Comparison of ENCODE assay signal across 24 mouse cellular contexts in the genomic region with DNA sequence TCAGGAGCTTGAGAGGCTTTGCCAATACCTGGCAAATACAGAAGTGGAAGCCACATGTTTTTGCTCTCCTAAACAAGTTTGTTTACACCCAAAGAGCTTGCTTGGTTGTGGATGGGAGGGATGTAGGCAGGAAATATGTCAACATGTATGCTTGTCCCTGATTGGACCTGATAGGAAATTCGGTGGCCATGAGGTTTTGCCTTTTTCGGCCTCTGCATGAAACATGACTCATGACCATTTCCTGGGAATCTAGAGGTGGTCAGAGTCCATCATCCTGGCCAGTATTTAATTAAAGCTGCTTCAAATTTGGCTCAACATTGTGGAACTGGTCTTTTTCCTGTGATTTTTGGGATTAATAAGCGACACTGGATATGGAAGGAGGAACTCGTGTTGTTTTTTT. TPM values are rescaled to one million over a fixed set of nuclear protein-coding genes. Genes with fewer than 3 reads are reported as not detected.
A peak's percentile ranks its signal among the peaks of the same experiment; 100 is the strongest.
DNase-seq lines count a peak whose midpoint lies in the region; ATAC-seq and TF ChIP-seq lines count a peak whose summit lies in the region.
"Had no signal": no experiment of that assay in that cellular context is flagged by ENCODE, and none has a peak within 500 bp of the region (broad histone marks: within the 10 kb centered on the region; RNA-seq: fewer than 3 reads in every experiment).

No protein-coding gene starts in this region.

- no peaks in the 10 kb centered on the region for H3K9me3 ChIP-seq in kidney, embryonic 16.5 days (ENCODE audit: low read length)
- H3K9me3 ChIP-seq in megakaryocyte, embryonic 14.5 days = no peaks in the 10 kb centered on the region
- H3K9me3 ChIP-seq: embryonic facial prominence, embryonic 10.5 days; embryonic facial prominence, embryonic 12.5 days; forebrain, embryonic 13.5 days; forebrain, embryonic 15.5 days had no signal

- H3K27ac ChIP-seq in kidney, embryonic 16.5 days (ENCODE audit: low read length) = no peak overlapping the region
- H3K27ac ChIP-seq: embryonic facial prominence, embryonic 10.5 days; embryonic facial prominence, embryonic 12.5 days; forebrain, embryonic 13.5 days; forebrain, embryonic 15.5 days had no signal

- no peak overlapping the region for H3ac ChIP-seq in myocyte (ENCODE audit: control insufficient read depth, insufficient read length)

- no peaks in the 10 kb centered on the region for H3K79me2 ChIP-seq in myocyte (ENCODE audit: control insufficient read depth, insufficient read depth)

- no peaks in the 10 kb centered on the region for H3K4me1 ChIP-seq in kidney, embryonic 16.5 days (ENCODE audit: insufficient read depth, low read length)
- H3K4me1 ChIP-seq in megakaryocyte, embryonic 14.5 days = peaks cover 11% of the 10 kb centered on the region
- H3K4me1 ChIP-seq: embryonic facial prominence, embryonic 10.5 days; embryonic facial prominence, embryonic 12.5 days; forebrain, embryonic 13.5 days; forebrain, embryonic 15.5 days had no signal

- TF ChIP-seq POLR2A in myocyte (IDR thresholded peaks at IDR 0.05; ENCODE audit: insufficient read length, low read depth) = no peak

- no peak overlapping the region for H3K4me2 ChIP-seq in kidney, embryonic 16.5 days (replicated peaks; ENCODE audit: low read depth, low read length)
- H3K4me2 ChIP-seq in myocyte (ENCODE audit: low read depth) = peak overlapping the region; percentile 47
- H3K4me2 ChIP-seq: embryonic facial prominence, embryonic 12.5 days; forebrain, embryonic 13.5 days; forebrain, embryonic 15.5 days had no signal

- H3K36me3 ChIP-seq in kidney, embryonic 16.5 days (ENCODE audit: insufficient read depth, low read length) = no peaks in the 10 kb centered on the region
- H3K36me3 ChIP-seq in megakaryocyte, embryonic 14.5 days (replicated peaks; ENCODE audit: low read length) = no peaks in the 10 kb centered on the region
- no peaks in the 10 kb centered on the region for H3K36me3 ChIP-seq in myocyte (ENCODE audit: control insufficient read depth, insufficient read depth)
- H3K36me3 ChIP-seq: embryonic facial prominence, embryonic 10.5 days; embryonic facial prominence, embryonic 12.5 days; forebrain, embryonic 15.5 days had no signal

- no peak overlapping the region for H3K9ac ChIP-seq in kidney, embryonic 16.5 days (replicated peaks; ENCODE audit: low read length)
- H3K9ac ChIP-seq: embryonic facial prominence, embryonic 12.5 days; forebrain, embryonic 13.5 days; forebrain, embryonic 15.5 days; forebrain, postnatal 0 days had no signal

- H3K4me3 ChIP-seq in kidney, embryonic 16.5 days (ENCODE audit: low read length) = no peak overlapping the region
- peak overlapping the region; percentile 28 for H3K4me3 ChIP-seq in megakaryocyte, embryonic 14.5 days (replicated peaks)
- no peak overlapping the region for H3K4me3 ChIP-seq in myocyte
- H3K4me3 ChIP-seq: embryonic facial prominence, embryonic 10.5 days; embryonic facial prominence, embryonic 12.5 days; forebrain, embryonic 13.5 days; forebrain, embryonic 15.5 days had no signal

- no peak for ATAC-seq in kidney, embryonic 16.5 days (ENCODE audit: low FRiP score, low TSS enrichment)
- no peak for ATAC-seq in megakaryocyte, adult 5-6 weeks (ENCODE audit: poor library complexity, severe bottlenecking)
- ATAC-seq: activated CD4-positive, CD25-positive, alpha-beta regulatory T cell, adult 4 months; forebrain, embryonic 13.5 days; forebrain, embryonic 15.5 days; forebrain, postnatal 0 days; Patski had no signal

- no peaks in the 10 kb centered on the region for H3K27me3 ChIP-seq in kidney, embryonic 16.5 days (ENCODE audit: insufficient read depth, low read length)
- peaks cover 28% of the 10 kb centered on the region for H3K27me3 ChIP-seq in megakaryocyte, embryonic 14.5 days (replicated peaks)
- H3K27me3 ChIP-seq in myocyte (ENCODE audit: control insufficient read depth, insufficient read depth, insufficient read length) = no peaks in the 10 kb centered on the region
- H3K27me3 ChIP-seq: embryonic facial prominence, embryonic 12.5 days; forebrain, embryonic 13.5 days; forebrain, embryonic 15.5 days; Patski had no signal

- WGBS in kidney, embryonic 16.5 days = 76% methylated on average over 4 of the region's 4 CpGs

- peak; percentile 19 for DNase-seq in kidney, adult 9 months
- DNase-seq in 416B (ENCODE audit: low read depth) = peak; percentile 88
- DNase-seq in cerebellum, postnatal 36 days = no peak
- no peak for DNase-seq in c-Kit-positive CD71-positive TER-119-positive erythroid progenitor cells, embryonic 14.5 days (ENCODE audit: low spot score)
- DNase-seq: adrenal gland, adult 8-10 months; adrenal gland, postnatal 14 days; adrenal gland, postnatal 36 days; cerebellum, adult 11 months; cerebellum, adult 18-20 months; cerebellum, adult 8-10 months; cerebellum, adult 9-11 months; cerebellum, postnatal 14 days; forebrain, postnatal 0 days had no signal

TF ChIP-seq in myocyte, 11 proteins besides CTCF, POLR2A, EP300 and RAD21:
- TF ChIP-seq SRF (IDR thresholded peaks at IDR 0.05; ENCODE audit: control insufficient read depth, insufficient read length, low read depth) (peak; percentile 60), USF1 (IDR thresholded peaks at IDR 0.05; ENCODE audit: low read depth) (no peak)

RNA-seq across cellular contexts. Expression of a gene that starts 53.8 kb away (rescaled TPM):
- polyA plus RNA-seq in kidney, embryonic 16.5 days (2015; fragmentation: Nextera tagmentation; extraction: Ambion mirVana) = 0.84 TPM in 1 of 2 replicates, not detected in the other
- polyA plus RNA-seq in megakaryocyte, embryonic 14.5 days (2012; ENCODE audit: insufficient read depth, low replicate concordance) = 1.1 TPM in 1 of 2 replicates, not detected in the other
- 1.3 TPM in 1 of 2 replicates, not detected in the other for total RNA-seq in megakaryocyte, adult 5-6 weeks (2015)
- 0.73 TPM in 1 of 2 replicates, not detected in the other for total RNA-seq in megakaryocyte, adult 5-6 weeks (2017)
- 1.3 TPM for polyA plus RNA-seq in myocyte (2012; fragmentation: generic; extraction: Trizol)
- polyA plus RNA-seq: activated CD4-positive, CD25-positive, alpha-beta regulatory T cell, adult 4 months; embryonic facial prominence, embryonic 12.5 days; forebrain, embryonic 11.5 days; forebrain, embryonic 13.5 days had no signal

Comparison
In these comparisons a context has a peak if more than half of its experiments do, and no peak if none do; other contexts are left out.
1. DNase-seq: peak in kidney, adult 9 months (single experiment) and 416B (single experiment); none in cerebellum, postnatal 36 days (0 of 2) and c-Kit-positive CD71-positive TER-119-positive erythroid progenitor cells, embryonic 14.5 days (single experiment).